Mouse (Mus musculus): ENCODE results near the gene Tmem170b. TPM values are rescaled to one million over a fixed set of nuclear protein-coding genes. Genes with fewer than 3 reads are reported as not detected.

Gene Tmem170b
- polyA plus RNA-seq, 1 experiment from 2014 or later = 22.4 TPM

- Histone ChIP-seq H3K27ac (ENCODE audit: low read depth, low read length) (no peak overlapping the region), H3K4me3 (ENCODE audit: low read depth, low read length) (no peak overlapping the region), H3K36me3 (ENCODE audit: control insufficient read depth, insufficient read depth, low read length) (no peaks in the 10 kb centered on the region), H3K9ac (ENCODE audit: low read length) (no peak overlapping the region), H3K4me1 (replicated peaks; ENCODE audit: control insufficient read depth, insufficient read depth, low read length) (no peaks in the 10 kb centered on the region), H3K4me2 (ENCODE audit: low read depth, low read length, severe bottlenecking) (no peak overlapping the region), H3K27me3 (ENCODE audit: control insufficient read depth, insufficient read depth, low read length) (no peaks in the 10 kb centered on the region), H3K9me3 (ENCODE audit: control insufficient read depth, low read length) (no peaks in the 10 kb centered on the region)
- no peak for DNase-seq (ENCODE audit: low spot score)
- ATAC-seq (replicated peaks; ENCODE audit: low FRiP score) = no peak
- 87% methylated on average over 4 of the region's 4 CpGs for WGBS
These were observed 24.6 kb upstream of the Tmem170b start for GRCm38 (mm10) chr13:41581058-41581457.

GRCm38 (mm10) chr13:41583666-41584357, 21.9 kb upstream of the Tmem170b start:
- no peak for DNase-seq (ENCODE audit: low spot score)

GRCm38 (mm10) chr13:41584358-41584680, 21.4 kb upstream of the Tmem170b start:
- 91% methylated on average over 3 of the region's 3 CpGs for WGBS
- Histone ChIP-seq H3K27me3 (ENCODE audit: control insufficient read depth, insufficient read depth, low read length) (no peaks in the 10 kb centered on the region), H3K36me3 (ENCODE audit: control insufficient read depth, insufficient read depth, low read length) (no peaks in the 10 kb centered on the region)

More at GRCm38 (mm10) chr13:41583666-41584357, 21.9 kb upstream of the Tmem170b start:
- Histone ChIP-seq H3K4me2 (ENCODE audit: low read depth, low read length, severe bottlenecking) (no peak overlapping the region), H3K9me3 (ENCODE audit: control insufficient read depth, low read length) (no peaks in the 10 kb centered on the region), H3K27ac (ENCODE audit: low read depth, low read length) (no peak overlapping the region), H3K9ac (ENCODE audit: low read length) (no peak overlapping the region), H3K4me3 (ENCODE audit: low read depth, low read length) (no peak overlapping the region), H3K27me3 (ENCODE audit: control insufficient read depth, insufficient read depth, low read length) (no peaks in the 10 kb centered on the region), H3K4me1 (replicated peaks; ENCODE audit: control insufficient read depth, insufficient read depth, low read length) (no peaks in the 10 kb centered on the region), H3K36me3 (ENCODE audit: control insufficient read depth, insufficient read depth, low read length) (no peaks in the 10 kb centered on the region)
- no peak for ATAC-seq (replicated peaks; ENCODE audit: low FRiP score)
- WGBS = 85% methylated on average over 7 of the region's 7 CpGs

GRCm38 (mm10) chr13:41584896-41585295, 20.8 kb upstream of the Tmem170b start:
- Histone ChIP-seq H3K9me3 (ENCODE audit: control insufficient read depth, low read length) (no peaks in the 10 kb centered on the region), H3K27ac (ENCODE audit: low read depth, low read length) (no peak overlapping the region), H3K4me3 (ENCODE audit: low read depth, low read length) (no peak overlapping the region), H3K36me3 (ENCODE audit: control insufficient read depth, insufficient read depth, low read length) (no peaks in the 10 kb centered on the region), H3K4me1 (replicated peaks; ENCODE audit: control insufficient read depth, insufficient read depth, low read length) (no peaks in the 10 kb centered on the region), H3K9ac (ENCODE audit: low read length) (no peak overlapping the region), H3K27me3 (ENCODE audit: control insufficient read depth, insufficient read depth, low read length) (no peaks in the 10 kb centered on the region), H3K4me2 (ENCODE audit: low read depth, low read length, severe bottlenecking) (no peak overlapping the region)
- no peak for ATAC-seq (replicated peaks; ENCODE audit: low FRiP score)
- 86% methylated on average over 4 of the region's 4 CpGs for WGBS
- no peak for DNase-seq (ENCODE audit: low spot score)

More at GRCm38 (mm10) chr13:41584358-41584680, 21.4 kb upstream of the Tmem170b start:
- H3K9me3 ChIP-seq (ENCODE audit: control insufficient read depth, low read length) = no peaks in the 10 kb centered on the region
- ATAC-seq (replicated peaks; ENCODE audit: low FRiP score) (no peak), DNase-seq (ENCODE audit: low spot score) (no peak)
- no peak overlapping the region for H3K9ac ChIP-seq (ENCODE audit: low read length)
- H3K27ac ChIP-seq (ENCODE audit: low read depth, low read length) = no peak overlapping the region
- no peak overlapping the region for H3K4me2 ChIP-seq (ENCODE audit: low read depth, low read length, severe bottlenecking)
- H3K4me1 ChIP-seq (replicated peaks; ENCODE audit: control insufficient read depth, insufficient read depth, low read length) = no peaks in the 10 kb centered on the region
- no peak overlapping the region for H3K4me3 ChIP-seq (ENCODE audit: low read depth, low read length)

- H3K27me3 ChIP-seq (ENCODE audit: control insufficient read depth, insufficient read depth, low read length) = no peaks in the 10 kb centered on the region
- H3K27ac ChIP-seq (ENCODE audit: low read depth, low read length) = no peak overlapping the region
- WGBS = 81% methylated on average over 2 of the region's 2 CpGs
- no peak overlapping the region for H3K4me3 ChIP-seq (ENCODE audit: low read depth, low read length)
- no peak overlapping the region for H3K9ac ChIP-seq (ENCODE audit: low read length)
- no peak for DNase-seq (ENCODE audit: low spot score)
- no peak for ATAC-seq (replicated peaks; ENCODE audit: low FRiP score)
- no peaks in the 10 kb centered on the region for H3K36me3 ChIP-seq (ENCODE audit: control insufficient read depth, insufficient read depth, low read length)
- H3K9me3 ChIP-seq (ENCODE audit: control insufficient read depth, low read length) = no peaks in the 10 kb centered on the region
- H3K4me1 ChIP-seq (replicated peaks; ENCODE audit: control insufficient read depth, insufficient read depth, low read length) = no peaks in the 10 kb centered on the region
- no peak overlapping the region for H3K4me2 ChIP-seq (ENCODE audit: low read depth, low read length, severe bottlenecking)
These were observed 9.0 kb upstream of the Tmem170b start for GRCm38 (mm10) chr13:41596678-41597077.

GRCm38 (mm10) chr13:41599977-41600376, 5.7 kb upstream of the Tmem170b start:
- Histone ChIP-seq H3K36me3 (ENCODE audit: control insufficient read depth, insufficient read depth, low read length) (no peaks in the 10 kb centered on the region), H3K4me3 (ENCODE audit: low read depth, low read length) (no peak overlapping the region), H3K9me3 (ENCODE audit: control insufficient read depth, low read length) (no peaks in the 10 kb centered on the region), H3K4me1 (replicated peaks; ENCODE audit: control insufficient read depth, insufficient read depth, low read length) (no peaks in the 10 kb centered on the region), H3K9ac (ENCODE audit: low read length) (no peak overlapping the region), H3K27me3 (ENCODE audit: control insufficient read depth, insufficient read depth, low read length) (no peaks in the 10 kb centered on the region), H3K4me2 (ENCODE audit: low read depth, low read length, severe bottlenecking) (no peak overlapping the region), H3K27ac (ENCODE audit: low read depth, low read length) (no peak overlapping the region)
- ATAC-seq (replicated peaks; ENCODE audit: low FRiP score) (no peak), DNase-seq (ENCODE audit: low spot score) (no peak)
- 77% methylated on average over 4 of the region's 4 CpGs for WGBS

- Histone ChIP-seq H3K9me3 (ENCODE audit: control insufficient read depth, low read length) (no peaks in the 10 kb centered on the region), H3K36me3 (ENCODE audit: control insufficient read depth, insufficient read depth, low read length) (no peaks in the 10 kb centered on the region), H3K27ac (ENCODE audit: low read depth, low read length) (no peak overlapping the region), H3K9ac (ENCODE audit: low read length) (no peak overlapping the region), H3K4me3 (ENCODE audit: low read depth, low read length) (no peak overlapping the region), H3K4me2 (ENCODE audit: low read depth, low read length, severe bottlenecking) (no peak overlapping the region), H3K4me1 (replicated peaks; ENCODE audit: control insufficient read depth, insufficient read depth, low read length) (no peaks in the 10 kb centered on the region), H3K27me3 (ENCODE audit: control insufficient read depth, insufficient read depth, low read length) (no peaks in the 10 kb centered on the region)
- DNase-seq (ENCODE audit: low spot score) = no peak
- 86% methylated on average over 3 of the region's 3 CpGs for WGBS
- ATAC-seq (replicated peaks; ENCODE audit: low FRiP score) = no peak
These were observed 4.7 kb upstream of the Tmem170b start for GRCm38 (mm10) chr13:41601056-41601455.

GRCm38 (mm10) chr13:41603921-41604466, 1.7 kb upstream of the Tmem170b start:
- H3K4me1 ChIP-seq (replicated peaks; ENCODE audit: control insufficient read depth, insufficient read depth, low read length) = peaks cover 4% of the 10 kb centered on the region; the same call in 1 of the 2 replicates
- H3K4me3 ChIP-seq (ENCODE audit: low read depth, low read length) = no peak overlapping the region
- WGBS = 82% methylated on average over 5 of the region's 5 CpGs
- DNase-seq (ENCODE audit: low spot score) (no peak), ATAC-seq (replicated peaks; ENCODE audit: low FRiP score) (no peak)
- no peaks in the 10 kb centered on the region for H3K9me3 ChIP-seq (ENCODE audit: control insufficient read depth, low read length)
- H3K9ac ChIP-seq (ENCODE audit: low read length) = no peak overlapping the region
- no peak overlapping the region for H3K4me2 ChIP-seq (ENCODE audit: low read depth, low read length, severe bottlenecking)
- no peaks in the 10 kb centered on the region for H3K27me3 ChIP-seq (ENCODE audit: control insufficient read depth, insufficient read depth, low read length)
- H3K27ac ChIP-seq (ENCODE audit: low read depth, low read length) = no peak overlapping the region
- H3K36me3 ChIP-seq (ENCODE audit: control insufficient read depth, insufficient read depth, low read length) = no peaks in the 10 kb centered on the region

All from forebrain, embryonic 11.5 days (tissue).